Mouse (Mus musculus) C2C12 (cell line): ENCODE data around the gene Sgsh.

Source experiments
- CEBPB ChIP-seq: IDR thresholded peaks from one replicate; pipeline ENCODE4 v1.6.1; 2011; ENCODE audit warnings: low read depth, mild to moderate bottlenecking, control low read depth, moderate library complexity
- CTCF ChIP-seq: IDR thresholded peaks from one replicate; pipeline ENCODE4 v1.5.1; 2011; ENCODE audit not compliant: control insufficient read depth, insufficient read depth, insufficient read length
- MYOD1 ChIP-seq: IDR thresholded peaks from one replicate; pipeline ENCODE4 v1.6.1; 2011; ENCODE audit warnings: low read depth; ENCODE audit not compliant: control insufficient read depth, insufficient read length
- USF1 ChIP-seq: IDR thresholded peaks from one replicate; pipeline ENCODE4 v1.6.1; 2011; ENCODE audit warnings: low read depth, mild to moderate bottlenecking, control low read depth, moderate library complexity

DNA sequence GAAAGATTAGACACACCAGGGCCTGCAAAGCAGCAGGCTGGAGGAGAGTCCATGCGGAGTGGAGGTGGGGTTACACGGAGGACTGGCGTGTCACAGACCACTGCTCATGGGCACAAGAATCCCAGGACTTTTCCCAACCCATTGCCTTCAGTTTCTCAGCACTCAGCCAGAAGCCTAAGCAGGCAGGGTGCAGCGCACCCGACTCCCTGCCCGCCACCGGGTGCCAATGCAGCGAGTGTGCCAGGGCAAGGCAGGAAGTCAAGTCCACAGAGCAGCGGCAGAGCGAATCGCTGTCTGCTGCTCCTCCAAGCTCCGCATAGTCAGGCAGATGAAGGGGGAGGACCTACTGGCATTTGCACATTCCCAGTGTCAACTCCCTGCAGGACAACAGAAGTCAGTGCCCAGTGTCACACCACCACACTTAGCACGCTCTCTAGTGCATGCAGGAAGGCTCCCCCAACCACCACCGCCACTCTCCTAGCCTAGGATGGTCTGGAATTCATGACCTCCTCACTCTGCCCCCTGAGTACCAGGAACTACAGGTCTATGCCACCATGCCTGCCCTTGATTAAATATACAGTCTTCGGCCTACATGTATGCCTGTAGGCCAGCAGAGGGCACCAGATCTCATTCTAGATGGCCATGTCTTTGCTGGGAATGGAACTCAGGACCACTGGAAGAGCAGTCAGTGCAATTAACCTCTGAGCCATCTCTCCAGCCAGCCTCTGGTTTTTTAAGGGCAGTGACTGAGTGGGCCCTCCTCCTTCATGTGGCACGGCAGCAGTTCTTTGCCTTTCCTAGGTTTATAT is 50.2 kb downstream of the Sgsh start:
- TF ChIP-seq USF1 (no peak), CTCF (peak; percentile 58), CEBPB (no peak), MYOD1 (no peak)
